Mouse (Mus musculus) CH12.LX (cell line): ENCODE measurements around the gene Arhgef38. TPM values are rescaled to one million over a fixed set of nuclear protein-coding genes. Genes with fewer than 3 reads are reported as not detected.
A peak's percentile ranks its signal among the peaks of the same experiment; 100 is the strongest.

ENCODE experiments used
- DNase-seq: peaks from one replicate; pipeline ENCODE4 v3.0.0-alpha.2; 2013; ENCODE audit errors: extremely low read depth
- H3K27ac ChIP-seq: 2 replicates; pipeline ENCODE4 v1.5.1; 2012; ENCODE audit warnings: low read depth, mild to moderate bottlenecking, control low read depth, moderate library complexity; ENCODE audit not compliant: insufficient read depth
- H3K27me3 ChIP-seq: replicated peaks from 2 replicates; pipeline ENCODE3; 2012; ENCODE audit warnings: inconsistent platforms
- H3K36me3 ChIP-seq, 2 experiments: replicated peaks in 1 of 2; 2 replicates each; pipeline versions ENCODE3 to v1.6.1; 2012; ENCODE audit warnings: inconsistent platforms in 1 of 2, low read length in 1 of 2, mild to moderate bottlenecking in 1 of 2, mixed read lengths in 1 of 2, moderate library complexity in 1 of 2; ENCODE audit not compliant: control insufficient read depth in 1 of 2, insufficient read depth in 1 of 2
- H3K4me1 ChIP-seq, 2 experiments: 2 replicates each; pipeline ENCODE4 v1.6.1; 2012; ENCODE audit warnings: inconsistent platforms in 1 of 2, moderate library complexity in 1 of 2; ENCODE audit not compliant: insufficient read depth in 2 of 2, control insufficient read depth in 1 of 2
- H3K4me2 ChIP-seq: 2 replicates; pipeline ENCODE4 v1.6.1; 2012; ENCODE audit warnings: low read depth, mild to moderate bottlenecking, control low read depth; ENCODE audit not compliant: poor library complexity, insufficient read depth, severe bottlenecking
- H3K4me3 ChIP-seq, 3 experiments: fragments of 150-350 bp in 1 of 3; sonication (generic) in 1 of 3; replicated peaks in 1 of 3; 2 replicates each; pipeline versions ENCODE3 to v1.5.1; 2011 to 2012; ENCODE audit warnings: low read depth in 2 of 3, low read length in 2 of 3, mild to moderate bottlenecking in 2 of 3, moderate library complexity in 2 of 3, control low read depth in 1 of 3, improper control_type of control experiment in 1 of 3, inconsistent platforms in 1 of 3, mixed read lengths in 1 of 3; ENCODE audit not compliant: poor library complexity in 1 of 3
- H3K79me2 ChIP-seq: replicated peaks from 2 replicates; pipeline ENCODE4 v1.6.1; 2012; ENCODE audit warnings: mild to moderate bottlenecking, moderate library complexity; ENCODE audit not compliant: control insufficient read depth, poor library complexity, insufficient read depth, severe bottlenecking; ENCODE audit errors: extremely low read depth
- H3K9ac ChIP-seq: 2 replicates; pipeline ENCODE4 v1.6.1; 2012; ENCODE audit warnings: low read depth, mild to moderate bottlenecking, control low read depth, moderate library complexity; ENCODE audit not compliant: insufficient read depth
- H3K9me3 ChIP-seq: replicated peaks from 2 replicates; pipeline ENCODE3; 2012; ENCODE audit warnings: low read length, inconsistent platforms, mixed read lengths
- CHD1 ChIP-seq: IDR thresholded peaks from 2 replicates; pipeline ENCODE4 v1.6.1; 2012; ENCODE audit warnings: low read depth, low read length, improper control_type of control experiment, inconsistent platforms
- CHD2 ChIP-seq: IDR thresholded peaks from 2 replicates; pipeline ENCODE4 v1.6.1; 2011; ENCODE audit warnings: low read length, improper control_type of control experiment
- E2F4 ChIP-seq: IDR thresholded peaks from 2 replicates; pipeline ENCODE4 v1.6.1; 2011; ENCODE audit warnings: low read depth, low read length, improper control_type of control experiment; ENCODE audit not compliant: insufficient replicate concordance
- ELF1 ChIP-seq: IDR thresholded peaks from 2 replicates; pipeline ENCODE4 v1.6.1; 2014; ENCODE audit warnings: low read depth, mild to moderate bottlenecking, inconsistent platforms, low read length, improper control_type of control experiment
- EP300 ChIP-seq: IDR thresholded peaks from 2 replicates; pipeline ENCODE4 v1.6.1; 2011; ENCODE audit warnings: low read length, improper control_type of control experiment
- HCFC1 ChIP-seq: IDR thresholded peaks from 2 replicates; pipeline ENCODE4 v1.6.1; 2012; ENCODE audit warnings: low read depth, mild to moderate bottlenecking, inconsistent platforms, low read length, improper control_type of control experiment
- KAT2A ChIP-seq: IDR thresholded peaks from 2 replicates; pipeline ENCODE4 v1.6.1; 2012; ENCODE audit warnings: low read length, improper control_type of control experiment, inconsistent platforms; ENCODE audit not compliant: insufficient replicate concordance
- MAFK ChIP-seq: IDR thresholded peaks from 2 replicates; pipeline ENCODE4 v1.6.1; 2011; ENCODE audit warnings: low read length, improper control_type of control experiment; ENCODE audit not compliant: insufficient replicate concordance
- MYC ChIP-seq: IDR thresholded peaks from 2 replicates; pipeline ENCODE4 v1.6.1; 2011; ENCODE audit warnings: low read depth, mild to moderate bottlenecking, improper control_type of control experiment, low read length
- NELFE ChIP-seq: IDR thresholded peaks from 2 replicates; pipeline ENCODE4 v1.6.1; 2011; ENCODE audit warnings: low read depth, low read length, improper control_type of control experiment
- POLR2AphosphoS2 ChIP-seq: IDR thresholded peaks from 2 replicates; pipeline ENCODE4 v1.6.1; 2011; ENCODE audit warnings: low read depth, low read length, improper control_type of control experiment
- RCOR1 ChIP-seq: conservative IDR thresholded peaks from 2 replicates; pipeline ENCODE4 v1.6.1; 2012; ENCODE audit warnings: low read depth, mild to moderate bottlenecking, inconsistent platforms, low read length, improper control_type of control experiment
- TBP ChIP-seq: conservative IDR thresholded peaks from 2 replicates; pipeline ENCODE4 v1.6.1; 2011; ENCODE audit warnings: low read depth, low read length, improper control_type of control experiment
- TCF12 ChIP-seq: IDR thresholded peaks from 2 replicates; pipeline ENCODE4 v1.6.1; 2014; ENCODE audit warnings: low read depth, mild to moderate bottlenecking, inconsistent platforms, low read length, improper control_type of control experiment
- UBTF ChIP-seq: IDR thresholded peaks from 2 replicates; pipeline ENCODE4 v1.6.1; 2012; ENCODE audit warnings: low read depth, mild to moderate bottlenecking, inconsistent platforms, low read length, improper control_type of control experiment, moderate library complexity
- USF2 ChIP-seq: conservative IDR thresholded peaks from 2 replicates; pipeline ENCODE4 v1.6.1; 2011; ENCODE audit warnings: low read depth, low read length, improper control_type of control experiment
- ZKSCAN1 ChIP-seq: IDR thresholded peaks from 2 replicates; pipeline ENCODE4 v1.6.1; 2012; ENCODE audit warnings: low read depth, inconsistent platforms, low read length, improper control_type of control experiment, borderline replicate concordance
- ZNF384 ChIP-seq: IDR thresholded peaks from 2 replicates; pipeline ENCODE4 v1.6.1; 2012; ENCODE audit warnings: low read depth, low read length, improper control_type of control experiment, inconsistent platforms
- dilution Hi-C: fragments of 300-500 bp; cut with MboI; formaldehyde crosslinking; loops from 2 replicates; pipeline ENCODE4 v1.14.3; 2020; ENCODE audit warnings: low sequenced_read_pairs; ENCODE audit not compliant: extremely low pct_unique_long_range_greater_than_20kb, extremely low pct_ligation_motif_present
- in situ Hi-C: fragments of 300-500 bp; cut with MboI; formaldehyde crosslinking; loops from 3 replicates; pipeline ENCODE4 v1.14.3; 2019; ENCODE audit warnings: low sequenced_read_pairs, low pct_ligation_motif_present, low pct_unique_long_range_greater_than_20kb, mixed read lengths
- polyA plus RNA-seq: library from polyadenylated mRNA; unstranded; fragments of >175 nt; gene quantifications from 2 replicates; pipeline ENCODE4 v1.2.1, GENCODE M21; 2012; ENCODE audit warnings: low read depth; ENCODE audit not compliant: insufficient read length
- total RNA-seq, 2 experiments: library from RNA; depleted of rRNA; stranded (reverse); fragments of 300-350 nt in 1 of 2; fragments of >200 nt in 1 of 2; gene quantifications; 2 replicates each; pipeline ENCODE4 v1.2.3; 2012 to 2014

The Arhgef38 gene
- total and polyA plus RNA-seq, 3 experiments, result not detected

- peak; percentile 75 for DNase-seq
- TF ChIP-seq E2F4, result peak; percentile 18; the same call in 1 of the 2 replicates
- no peak for TF ChIP-seq KAT2A
- no peak for TF ChIP-seq CHD1
- no peak for TF ChIP-seq UBTF
- 0 out of 2 replicates have a peak, but pooled peaks have one; percentile 10 for TF ChIP-seq EP300
- TF ChIP-seq POLR2AphosphoS2, result peak; percentile 62; the same call in 1 of the 2 replicates
- TF ChIP-seq USF2, result no peak
- no peak for TF ChIP-seq MAFK
- TF ChIP-seq TBP, result peak; percentile 72; the same call in 1 of the 2 replicates
- TF ChIP-seq RCOR1, result 0 out of 2 replicates have a peak, but pooled peaks have one; percentile 12
- 0 out of 2 replicates have a peak, but pooled peaks have one; percentile 48 for TF ChIP-seq ELF1
- Histone ChIP-seq H3K27ac (peak overlapping the region; percentile 66), H3K9me3 (no peaks in the 10 kb centered on the region), H3K9ac (peak overlapping the region; percentile 83), H3K4me1 (peaks cover 5 to 44% of the 10 kb centered on the region in 2 experiments), H3K36me3 (peaks cover 0 to 19% of the 10 kb centered on the region in 2 experiments), H3K4me3 (peak overlapping the region; percentile 73 to 94 (median 81)), H3K27me3 (no peaks in the 10 kb centered on the region), H3K79me2 (peaks cover 58% of the 10 kb centered on the region), H3K4me2 (peak overlapping the region; percentile 86)
- in situ Hi-C loops, result no loop called here
- dilution Hi-C loops, result no loop called here
These were observed 143.6 kb downstream of the Arhgef38 start for GRCm38 (mm10) chr3:133091121-133091663.

GRCm38 (mm10) chr3:133090247-133091120 lies 144.3 kb downstream of the Arhgef38 start:
- Histone ChIP-seq H3K4me1 (peaks cover 5 to 44% of the 10 kb centered on the region in 2 experiments), H3K27me3 (no peaks in the 10 kb centered on the region), H3K79me2 (peaks cover 57% of the 10 kb centered on the region), H3K4me2 (peak overlapping the region; percentile 86), H3K27ac (peak overlapping the region; percentile 66; the same call in 1 of the 2 replicates), H3K9ac (peak overlapping the region; percentile 83), H3K4me3 (peak overlapping the region; percentile 73 to 94 (median 81)), H3K9me3 (no peaks in the 10 kb centered on the region), H3K36me3 (peaks cover 0 to 12% of the 10 kb centered on the region in 2 experiments)
- DNase-seq, result peak; percentile 39
- in situ Hi-C loops, result no loop called here
- no peak for TF ChIP-seq TCF12
- TF ChIP-seq EP300, result peak; percentile 56; the same call in 1 of the 2 replicates
- no peak for TF ChIP-seq HCFC1
- TF ChIP-seq POLR2AphosphoS2, result no peak
- no peak for TF ChIP-seq NELFE
- TF ChIP-seq ZNF384, result peak; percentile 54
- 0 out of 2 replicates have a peak, but pooled peaks have one; percentile 22 for TF ChIP-seq RCOR1
- peak; percentile 63; the same call in 1 of the 2 replicates for TF ChIP-seq MYC
- no peak for TF ChIP-seq ZKSCAN1
- TF ChIP-seq CHD2, result no peak
- peak; percentile 69 for TF ChIP-seq CHD1
- dilution Hi-C loops, result no loop called here
